Mouse (Mus musculus): ENCODE measurements around the gene Fam49a.

Gene Fam49a

DNA sequence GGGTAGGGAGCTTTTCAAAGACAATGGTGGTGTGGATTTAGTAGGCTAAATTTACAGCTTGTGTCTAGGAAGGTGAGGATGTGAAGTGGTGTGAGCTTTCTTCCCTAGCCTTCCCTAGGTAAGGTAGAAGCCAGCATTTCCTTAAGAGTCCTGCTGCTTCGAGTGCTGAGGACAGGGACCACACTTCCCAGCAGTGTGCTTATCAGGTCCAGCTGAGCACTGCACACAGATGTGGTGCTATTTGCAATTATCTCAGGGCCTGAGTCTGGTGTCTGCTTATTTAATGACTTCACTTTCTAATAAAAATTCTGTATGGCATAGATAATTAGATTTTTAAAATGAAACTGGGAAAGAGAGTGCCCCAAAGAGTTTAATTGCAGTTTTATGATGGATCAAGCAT lies 4.6 kb downstream of the Fam49a start:
- DNase-seq (ENCODE audit: extremely low spot score, low read depth, low spot score), result no peak

DNA sequence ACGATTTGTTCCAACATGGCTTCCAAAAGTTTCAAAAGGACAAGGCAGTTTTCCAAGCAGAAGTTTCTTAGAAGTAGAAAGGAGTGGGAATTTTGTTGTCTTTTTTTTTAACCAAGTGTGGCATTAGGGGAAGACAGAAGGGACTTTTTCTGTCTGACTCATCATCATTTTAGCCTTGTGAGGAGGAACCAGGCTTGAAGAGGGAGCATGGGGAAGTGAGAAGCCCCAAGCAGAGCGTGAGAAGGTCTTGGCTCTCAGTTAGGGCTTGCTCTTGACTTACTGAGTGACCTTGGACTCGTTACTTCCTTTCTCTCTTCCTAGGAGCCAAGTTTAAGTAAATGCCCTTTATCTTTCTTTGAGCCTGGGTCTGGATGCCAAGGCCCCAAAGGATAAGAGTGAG lies 8.6 kb downstream of the Fam49a start:
- no peak for DNase-seq (ENCODE audit: extremely low spot score, low read depth, low spot score)

DNA sequence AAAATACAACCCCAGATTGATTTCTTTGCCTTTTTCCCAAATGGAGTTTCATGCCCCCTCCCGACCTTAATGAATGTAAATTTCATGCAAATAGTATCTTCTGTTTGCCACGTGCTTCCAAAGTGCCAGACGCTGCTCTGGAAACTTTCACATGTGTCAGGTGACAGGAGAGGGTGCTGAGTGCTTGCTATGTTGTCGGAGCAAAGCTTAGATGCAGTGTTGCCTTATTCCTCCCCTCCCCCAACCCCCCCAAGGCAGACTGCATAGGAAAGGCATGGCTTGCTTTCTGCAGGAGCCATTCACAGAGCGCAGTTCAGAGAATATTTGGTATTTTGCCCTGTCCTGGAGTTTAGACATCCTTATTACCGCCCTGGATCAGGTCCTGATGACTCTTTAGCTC lies 12.2 kb downstream of the Fam49a start:
- DNase-seq (ENCODE audit: extremely low spot score, low read depth, low spot score), result no peak

DNA sequence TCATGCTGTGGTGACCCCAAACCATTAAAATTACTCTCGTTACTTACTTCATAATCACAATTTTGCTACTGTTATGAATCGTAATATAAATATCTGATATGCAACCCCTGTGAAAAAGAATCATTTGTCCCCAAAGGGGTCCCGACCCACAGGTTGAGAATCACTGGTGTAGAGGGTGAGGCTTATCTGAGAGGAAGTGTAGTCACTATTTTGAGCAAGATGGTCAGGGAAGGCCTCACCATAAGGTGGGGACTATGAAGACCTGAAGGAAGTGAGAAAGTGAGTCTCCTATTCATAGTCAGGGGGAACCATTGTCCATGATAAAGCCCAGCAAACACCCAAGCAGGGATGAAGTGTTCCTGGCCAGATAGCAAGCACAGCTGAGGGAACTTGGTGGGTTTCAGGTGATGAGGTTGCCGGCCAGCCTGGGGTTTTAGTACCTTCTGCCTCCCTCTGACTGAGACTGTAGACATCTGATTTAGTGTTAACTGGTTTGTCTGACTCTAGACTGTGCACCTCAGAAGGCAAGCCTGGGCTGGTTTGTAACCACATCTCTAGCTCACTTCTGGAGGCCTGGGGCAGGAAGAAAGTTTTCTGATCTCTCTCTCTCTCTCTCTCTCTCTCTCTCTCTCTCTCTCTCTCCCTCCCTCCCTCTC lies 13.3 kb downstream of the Fam49a start:
- no peak for DNase-seq (ENCODE audit: extremely low spot score, low read depth, low spot score)

DNA sequence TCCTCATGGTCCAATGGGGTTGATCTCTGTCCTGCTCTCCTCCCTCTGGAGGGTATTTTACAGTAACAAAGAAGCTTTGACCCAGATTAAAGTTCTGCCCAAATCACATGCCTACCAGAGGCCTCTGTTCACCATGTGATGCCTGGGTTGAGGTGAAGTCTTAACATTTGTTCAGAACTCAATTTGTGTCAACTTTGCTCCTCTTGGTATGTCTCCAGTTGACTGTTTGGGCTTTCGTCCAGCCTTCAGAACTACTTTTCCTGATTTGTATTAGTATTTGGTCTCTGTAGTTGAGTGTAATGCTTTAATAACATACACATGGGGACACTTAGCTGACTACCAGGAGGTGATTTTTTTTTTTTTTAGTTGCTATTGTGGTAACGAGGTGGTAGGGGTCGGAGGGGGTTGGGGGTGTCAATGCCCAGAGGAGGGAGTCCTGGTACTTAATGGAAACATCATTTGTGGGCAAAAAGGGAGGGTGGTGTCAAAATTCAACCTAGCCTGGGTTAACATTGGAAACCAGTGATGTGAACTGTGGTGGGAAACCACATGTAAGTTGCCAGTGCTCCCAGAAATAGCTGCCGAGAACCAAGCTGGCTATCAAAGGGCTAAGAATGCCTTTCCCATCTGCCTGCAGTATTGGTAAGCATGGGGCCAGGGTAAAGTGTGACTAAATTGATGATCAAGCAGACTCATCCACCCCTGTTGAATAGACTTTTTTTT lies 16.0 kb downstream of the Fam49a start:
- DNase-seq (ENCODE audit: extremely low spot score, low read depth, low spot score), result no peak

DNA sequence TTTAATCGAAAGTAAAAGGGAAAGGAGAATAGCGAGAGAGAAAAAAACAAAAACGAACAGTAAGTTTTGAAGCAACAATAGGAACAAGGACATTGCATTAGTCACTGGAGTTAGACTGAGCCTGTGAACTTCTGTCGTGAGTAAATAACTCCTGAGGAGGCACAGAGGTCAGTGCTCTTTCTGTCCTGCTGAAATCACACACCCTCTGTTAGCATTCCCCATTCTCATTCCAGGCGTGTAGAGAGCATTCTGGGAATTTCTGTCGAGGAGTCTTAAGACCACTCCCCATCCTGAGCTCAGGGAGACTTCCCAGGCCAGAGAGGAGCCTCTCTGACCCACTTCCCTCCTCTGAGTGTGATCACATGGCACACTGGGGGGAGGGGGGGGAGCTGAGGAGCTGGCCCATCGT lies 16.5 kb downstream of the Fam49a start:
- no peak for DNase-seq (ENCODE audit: extremely low spot score, low read depth, low spot score)

DNA sequence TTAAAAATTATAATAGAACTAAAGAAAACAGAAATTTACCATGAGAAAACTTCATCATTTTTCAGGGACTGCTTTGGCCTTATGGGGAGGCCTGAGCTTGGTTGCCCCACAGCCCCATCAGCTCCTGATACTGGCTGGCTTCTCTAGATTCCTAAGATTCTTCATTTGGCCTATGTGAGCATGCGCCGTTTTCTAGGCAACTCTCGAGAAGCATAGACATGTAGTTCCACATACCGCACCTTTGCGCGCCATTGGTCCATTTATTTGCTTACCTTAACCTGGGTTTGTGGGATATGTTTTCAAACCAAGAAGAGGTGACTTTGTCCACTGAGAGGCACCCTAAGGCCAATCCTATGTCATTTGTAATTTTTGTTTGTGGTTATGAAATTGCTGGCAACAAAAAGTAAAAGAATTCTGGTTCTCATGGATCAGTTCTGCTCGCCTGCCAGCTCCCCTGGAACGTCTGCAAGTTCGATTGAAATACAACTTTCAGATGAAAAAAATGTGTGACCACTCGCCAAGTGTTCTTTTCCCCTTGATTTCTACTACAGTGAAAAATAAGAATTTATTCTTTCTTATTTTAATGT lies 21.9 kb downstream of the Fam49a start:
- no peak for DNase-seq (ENCODE audit: extremely low spot score, low read depth, low spot score)

DNA sequence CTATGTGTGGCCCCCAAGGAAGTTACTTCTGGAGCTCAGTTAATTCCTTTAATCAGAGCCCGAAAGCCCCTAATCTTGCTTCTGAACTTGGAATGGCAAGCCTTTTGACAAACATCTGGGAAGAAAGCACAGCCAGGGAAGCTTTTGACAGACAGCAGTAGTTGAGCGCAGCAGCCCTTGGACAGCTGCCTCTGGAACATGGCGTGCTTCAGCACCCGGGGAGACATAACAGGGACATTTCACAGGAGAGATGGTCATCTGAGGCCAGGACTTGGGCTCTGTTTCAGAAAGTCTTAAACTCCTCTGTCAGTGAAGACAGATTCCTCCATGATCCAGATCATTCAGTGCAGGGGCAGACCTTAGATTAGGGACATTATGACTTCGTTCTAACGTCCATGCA lies 22.6 kb downstream of the Fam49a start:
- no peak for DNase-seq (ENCODE audit: extremely low spot score, low read depth, low spot score)

DNA sequence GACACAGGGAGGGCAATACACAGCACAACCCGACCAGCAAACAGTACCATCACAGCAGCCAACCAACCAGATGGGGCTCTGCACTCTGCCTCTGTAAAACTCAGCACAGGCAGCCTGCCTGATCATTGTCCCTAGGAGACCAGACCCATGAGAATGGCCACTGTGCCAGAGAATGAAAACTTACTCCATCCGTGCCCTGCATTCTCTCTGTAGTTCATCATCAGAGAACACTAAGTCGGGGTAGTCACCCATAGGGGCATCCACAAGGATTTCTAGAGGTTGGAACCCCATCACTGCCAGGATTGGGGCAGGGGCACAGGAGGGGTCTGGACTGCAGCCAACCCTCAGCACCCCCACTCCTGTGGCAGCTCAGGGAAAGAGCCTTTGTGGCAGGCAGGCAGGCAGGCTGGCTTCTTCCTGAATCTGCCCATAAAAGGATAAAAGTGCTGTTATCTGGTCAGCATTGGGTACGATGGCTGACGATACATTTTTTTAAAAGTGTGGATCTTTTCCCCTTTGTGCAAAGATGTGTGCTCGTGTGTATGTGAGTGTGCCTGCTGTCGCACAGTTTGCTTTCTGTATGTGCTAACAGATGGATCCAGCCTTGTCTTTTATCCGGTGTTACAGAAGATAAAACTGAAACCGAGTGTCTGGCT lies 25.3 kb downstream of the Fam49a start:
- DNase-seq (ENCODE audit: extremely low spot score, low read depth, low spot score), result no peak

DNA sequence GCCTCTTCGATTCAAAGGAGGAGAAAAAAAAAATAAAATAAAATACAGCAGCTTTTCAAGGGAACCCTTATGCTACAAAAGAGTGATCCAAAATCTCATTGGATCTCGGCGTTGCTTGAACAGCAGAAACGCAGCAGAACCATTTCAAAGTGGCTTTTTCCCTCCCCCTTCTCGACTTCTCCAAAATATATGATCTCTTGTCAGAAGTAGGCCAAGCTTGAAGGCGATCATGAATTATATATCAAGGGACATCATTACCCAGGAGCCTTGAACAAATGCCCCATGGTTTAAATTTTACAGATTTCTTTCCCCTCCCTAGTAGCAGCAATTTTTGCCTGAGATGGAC lies 25.8 kb downstream of the Fam49a start:
- no peak for DNase-seq (ENCODE audit: extremely low spot score, low read depth, low spot score)

DNA sequence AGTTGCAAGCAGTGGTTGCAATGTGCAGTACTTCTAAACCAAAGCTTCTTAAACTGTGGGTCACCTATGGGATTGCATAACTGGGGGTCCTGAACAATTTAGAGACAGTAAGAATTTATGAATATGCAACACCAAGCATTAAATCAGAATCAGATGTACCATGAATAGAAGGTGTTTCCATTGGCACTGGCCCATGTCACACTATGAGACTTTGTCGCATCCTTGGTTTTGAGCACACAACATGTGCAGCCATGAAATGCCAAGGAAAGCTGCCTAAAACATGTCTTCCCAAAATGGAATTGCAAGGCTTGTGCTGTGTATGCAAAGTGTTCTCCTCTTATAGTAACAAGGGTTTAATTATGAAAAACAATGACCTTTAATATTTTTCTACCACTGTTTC lies 26.6 kb downstream of the Fam49a start:
- DNase-seq (ENCODE audit: extremely low spot score, low read depth, low spot score), result no peak

DNA sequence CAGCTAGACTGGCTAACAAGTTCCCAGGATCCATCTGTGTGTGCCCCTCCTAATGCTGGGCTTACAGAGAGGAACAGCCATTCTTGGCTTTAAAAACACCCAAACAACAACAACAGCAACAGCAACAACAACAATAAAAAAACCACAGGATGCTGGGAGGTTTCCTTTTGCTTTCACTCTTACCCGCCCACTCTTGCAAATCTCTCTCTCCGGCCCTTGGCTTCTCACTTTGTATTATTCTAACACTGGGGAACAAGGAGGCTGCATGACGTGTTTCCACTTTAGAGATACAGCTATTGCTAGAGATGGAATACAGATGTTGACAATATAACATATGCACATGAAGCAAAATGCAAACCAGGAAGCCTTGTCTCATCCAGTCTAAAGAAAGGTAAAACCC lies 27.7 kb downstream of the Fam49a start:
- DNase-seq (ENCODE audit: extremely low spot score, low read depth, low spot score), result no peak

DNA sequence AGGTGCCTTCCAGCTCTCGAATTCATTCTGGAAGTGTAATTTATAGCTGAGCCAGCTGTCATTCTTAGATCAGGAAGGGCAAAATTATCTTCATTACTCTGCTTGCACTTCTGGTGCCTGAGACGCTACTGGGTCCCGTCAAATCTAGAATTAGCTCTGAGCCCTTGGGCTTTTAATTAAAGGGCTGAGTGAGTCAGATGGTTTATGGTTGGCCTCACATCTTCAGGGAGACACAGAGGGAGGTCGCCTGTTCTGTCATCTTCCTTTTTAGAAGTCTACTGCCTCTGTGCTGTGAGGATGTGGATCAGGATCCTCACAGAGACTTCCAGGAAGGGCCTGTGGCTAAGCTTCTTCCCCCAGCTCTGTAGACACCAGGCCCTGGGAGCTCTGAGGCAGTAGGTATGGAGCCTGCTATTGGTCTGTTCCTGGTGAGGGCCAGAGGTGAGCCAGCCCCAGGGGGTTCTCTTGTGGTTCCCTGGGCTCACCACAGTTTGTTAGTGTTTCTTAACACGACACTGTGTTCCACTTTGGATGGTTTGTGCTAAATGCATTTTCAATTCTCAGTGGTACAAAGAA lies 30.2 kb downstream of the Fam49a start:
- no peak for DNase-seq (ENCODE audit: extremely low spot score, low read depth, low spot score)

DNA sequence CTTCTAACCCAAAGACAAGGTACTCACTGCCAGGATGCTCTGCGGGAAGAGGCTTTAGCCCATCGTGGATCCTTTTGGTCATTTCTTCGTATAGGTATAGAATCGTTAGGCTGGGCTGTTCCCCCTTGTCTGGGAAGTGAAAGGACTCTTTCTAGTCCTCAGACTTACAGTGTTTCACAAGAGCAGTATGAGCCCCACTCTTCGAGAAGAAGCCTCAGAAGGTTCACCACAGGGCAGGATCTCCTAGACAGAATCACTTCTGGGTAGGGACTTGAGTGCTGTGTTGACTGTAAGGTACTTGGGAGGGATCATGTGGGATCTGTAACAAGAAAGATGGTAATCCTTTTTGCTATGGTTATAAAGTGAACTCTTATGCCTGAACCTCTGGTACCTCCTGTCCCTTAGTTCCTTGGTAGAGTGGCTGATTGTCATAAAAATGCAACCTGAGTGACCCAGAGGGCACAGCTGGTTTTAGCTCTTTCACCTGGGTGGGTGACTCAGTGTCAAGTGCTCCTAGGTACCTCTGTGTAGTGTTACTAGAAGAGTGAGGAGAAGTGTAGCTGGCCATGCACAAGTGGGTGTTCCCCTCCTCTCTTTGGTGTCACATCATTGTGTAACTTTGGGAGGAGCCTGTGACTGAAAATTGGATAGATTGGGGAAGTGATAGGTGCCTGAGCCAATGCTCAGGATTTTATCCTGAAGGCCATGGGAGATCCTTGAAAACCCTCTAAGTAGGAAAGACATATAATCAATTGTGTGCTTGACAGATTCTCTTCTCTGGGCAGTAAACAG lies 32.6 kb downstream of the Fam49a start:
- DNase-seq (ENCODE audit: extremely low spot score, low read depth, low spot score), result no peak

DNA sequence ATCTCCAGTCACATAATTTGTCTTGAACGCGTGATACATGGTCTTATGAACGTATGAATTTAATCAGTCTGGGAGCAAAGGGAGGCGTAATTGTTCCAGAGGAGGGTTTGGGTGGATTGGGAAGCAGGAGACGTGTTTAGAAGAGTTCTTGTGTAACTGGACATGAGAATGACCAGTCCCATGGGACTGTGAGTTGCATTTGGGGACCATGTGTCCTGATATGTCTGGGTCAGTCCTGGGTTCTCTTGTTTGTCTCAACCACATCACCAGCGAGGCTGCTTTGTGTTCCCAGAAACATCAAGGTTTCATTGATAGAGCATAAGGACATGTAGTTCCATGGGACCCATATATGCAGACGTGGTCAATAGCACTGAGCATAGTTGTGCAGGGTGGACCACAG lies 36.5 kb downstream of the Fam49a start:
- DNase-seq (ENCODE audit: extremely low spot score, low read depth, low spot score), result no peak

DNA sequence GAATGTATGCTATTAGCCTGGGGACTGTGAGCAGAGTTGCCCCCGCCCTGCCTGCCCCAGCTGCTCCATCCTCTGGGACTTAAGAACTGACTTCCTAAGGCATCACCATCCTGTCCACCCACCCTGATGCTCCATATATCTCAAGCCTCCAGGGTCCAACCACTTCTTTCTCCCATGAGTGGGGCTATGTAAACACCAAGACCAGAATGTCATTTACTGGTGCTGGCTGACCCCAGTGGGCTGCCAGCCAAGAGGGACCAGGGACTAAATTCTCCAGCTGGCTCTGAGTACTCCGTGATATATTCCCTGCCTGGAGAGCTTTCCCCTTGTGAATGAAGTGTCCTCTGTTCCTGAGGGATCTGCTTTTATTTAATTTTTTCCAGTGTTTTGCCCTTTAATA lies 37.4 kb downstream of the Fam49a start:
- DNase-seq (ENCODE audit: extremely low spot score, low read depth, low spot score), result no peak

DNA sequence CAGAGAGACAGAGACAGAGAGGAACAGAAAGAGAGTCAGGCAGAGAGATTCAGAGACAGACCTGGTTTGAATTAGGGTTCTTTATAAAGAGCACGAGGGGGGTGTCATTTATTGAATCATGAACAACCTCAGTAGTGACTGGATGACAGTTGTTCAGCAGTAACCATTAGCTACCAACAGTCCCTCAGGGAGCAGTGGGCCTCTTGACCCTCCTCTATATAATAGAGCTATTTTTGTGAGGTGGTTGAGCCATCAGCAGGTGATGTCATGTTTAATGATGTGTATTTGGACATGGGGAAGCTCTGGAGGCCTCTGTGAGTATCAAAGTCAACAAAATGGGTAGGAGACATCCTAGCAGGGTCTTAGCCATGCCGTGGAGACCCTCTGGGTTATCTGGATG lies 39.2 kb downstream of the Fam49a start:
- no peak for DNase-seq (ENCODE audit: extremely low spot score, low read depth, low spot score)

DNA sequence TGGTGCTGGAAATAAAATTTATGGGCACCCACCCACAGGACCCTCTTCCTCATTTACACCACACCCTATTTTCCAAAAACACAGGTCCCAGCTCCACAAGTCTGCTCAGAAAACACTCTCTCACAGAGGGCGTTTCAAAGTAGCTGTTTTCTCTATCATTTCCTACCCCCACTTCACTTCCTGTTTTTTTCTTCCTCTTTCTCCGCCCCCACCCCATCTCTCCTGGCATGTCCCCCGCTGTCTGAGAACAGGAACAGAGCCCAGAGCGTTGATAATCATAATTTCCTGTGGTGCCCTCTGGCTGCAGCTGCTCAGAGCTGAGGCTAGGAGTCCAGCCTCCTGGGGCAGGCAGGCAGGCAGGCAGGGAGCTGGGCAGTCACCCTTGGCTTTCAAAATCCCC lies 39.9 kb downstream of the Fam49a start:
- DNase-seq (ENCODE audit: extremely low spot score, low read depth, low spot score), result no peak

DNA sequence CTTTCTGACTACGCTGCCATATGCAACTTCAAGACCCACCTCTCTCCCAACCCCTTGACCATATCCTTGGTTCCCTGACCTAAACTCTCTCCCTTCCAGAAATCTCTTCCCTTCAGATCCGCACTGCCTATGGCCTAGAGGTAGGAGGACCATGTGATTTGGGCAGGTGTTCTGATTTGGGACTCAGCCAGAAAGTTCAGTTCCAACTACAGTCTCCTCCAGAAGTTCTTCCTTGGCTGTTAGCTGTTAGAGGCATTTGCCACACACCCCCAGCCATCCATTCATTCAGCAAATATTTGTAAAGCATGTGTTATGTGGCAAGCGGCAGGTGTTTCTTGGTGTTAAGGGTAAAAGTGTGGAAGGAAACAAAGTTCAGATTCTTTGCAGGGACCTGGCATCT lies 44.3 kb downstream of the Fam49a start:
- no peak for DNase-seq (ENCODE audit: extremely low spot score, low read depth, low spot score)

DNA sequence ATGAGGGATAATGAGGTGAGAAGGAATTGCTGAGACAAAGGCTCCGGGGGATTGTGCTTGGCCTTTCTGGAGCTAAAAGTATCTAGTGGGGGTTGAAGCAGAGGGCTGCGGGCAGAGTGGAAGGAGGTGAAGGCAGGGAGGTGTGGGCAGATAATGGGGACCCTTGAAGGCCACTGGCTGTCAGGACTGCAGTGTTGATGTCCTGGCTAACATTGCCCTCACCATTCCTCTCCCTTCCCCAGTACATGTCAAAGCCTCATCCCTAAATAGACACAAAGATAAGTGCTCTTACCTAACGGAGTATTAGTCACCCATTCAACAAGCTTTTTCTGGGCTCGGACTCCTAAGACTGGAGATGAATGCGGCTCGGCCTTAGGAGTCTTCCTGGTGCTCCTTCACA lies 44.9 kb downstream of the Fam49a start:
- no peak for DNase-seq (ENCODE audit: extremely low spot score, low read depth, low spot score)

DNA sequence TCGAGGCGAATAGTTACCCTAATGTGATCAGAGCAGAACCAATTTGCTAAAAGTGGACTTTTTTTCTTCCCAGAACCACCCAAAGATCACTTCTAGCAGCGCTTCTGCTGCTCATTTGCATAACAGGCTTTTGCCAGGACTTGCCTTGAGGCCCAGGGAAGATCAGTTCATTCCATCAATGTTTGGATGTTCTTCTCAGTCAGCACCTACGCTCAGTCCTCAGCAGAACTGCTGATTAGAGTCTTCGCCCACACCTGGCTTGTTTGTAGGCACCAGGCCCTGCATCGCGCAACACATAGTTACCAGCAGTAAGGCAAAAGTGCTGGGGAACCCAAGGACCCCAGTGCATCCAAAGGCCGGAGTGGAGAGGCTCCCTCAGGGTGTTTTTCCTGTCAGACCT lies 45.3 kb downstream of the Fam49a start:
- no peak for DNase-seq (ENCODE audit: extremely low spot score, low read depth, low spot score)
